Mouse (Mus musculus) embryonic facial prominence, embryonic 10.5 days (tissue): ENCODE measurements at regions not wholly inside any gene's neighbourhood (a gene's known extent, or its start where the extent isn't known, plus 50 kb on each side); places are given as distances from the start of the nearest gene placed in this dataset.

ENCODE experiments used
- DNase-seq: peaks from one replicate; pipeline ENCODE4 v3.0.0-alpha.2; 2017; ENCODE audit warnings: low spot score
- H3K27ac ChIP-seq: fragments of 300-500 bp; sonication (generic); replicated peaks from 2 replicates; pipeline ENCODE4 v1.5.1; 2016; ENCODE audit warnings: mild to moderate bottlenecking
- H3K27me3 ChIP-seq: fragments of 300-500 bp; sonication (generic); replicated peaks from 2 replicates; pipeline ENCODE4 v1.6.1; 2016; ENCODE audit warnings: low read depth, mild to moderate bottlenecking; ENCODE audit not compliant: poor library complexity, severe bottlenecking
- H3K36me3 ChIP-seq: fragments of 300-500 bp; sonication (generic); replicated peaks from 2 replicates; pipeline ENCODE4 v1.6.1; 2016; ENCODE audit warnings: mild to moderate bottlenecking, moderate library complexity
- H3K4me1 ChIP-seq: fragments of 300-500 bp; sonication (generic); 2 replicates; pipeline ENCODE4 v1.6.1; 2016
- H3K4me3 ChIP-seq: fragments of 300-500 bp; sonication (generic); 2 replicates; pipeline ENCODE4 v1.5.1; 2016; ENCODE audit warnings: mild to moderate bottlenecking, moderate library complexity
- H3K9me3 ChIP-seq: fragments of 300-500 bp; sonication (generic); 2 replicates; pipeline ENCODE4 v1.6.1; 2016; ENCODE audit warnings: mild to moderate bottlenecking
- whole genome bisulfite sequencing: fragments of 180-500 bp; shearing (Covaris S2); methylation state at CpG from one replicate; pipeline ENCODE4 v1.1.7; 2016; 5-methylcytosine and 5-hydroxymethylcytosine counted together

- no peaks in the 10 kb centered on the region for H3K9me3 ChIP-seq
- peak overlapping the region; percentile 54 for H3K4me3 ChIP-seq
- peaks cover 55% of the 10 kb centered on the region for H3K4me1 ChIP-seq
- H3K27me3 ChIP-seq = no peaks in the 10 kb centered on the region
- H3K27ac ChIP-seq = peak overlapping the region; percentile 92
- no peaks in the 10 kb centered on the region for H3K36me3 ChIP-seq
- peak; percentile 27 for DNase-seq
- WGBS = 52% methylated on average over 18 of the region's 18 CpGs
These were observed 216.5 kb upstream of the Ubash3b start for GRCm38 (mm10) chr9:41377701-41378626.

DNA sequence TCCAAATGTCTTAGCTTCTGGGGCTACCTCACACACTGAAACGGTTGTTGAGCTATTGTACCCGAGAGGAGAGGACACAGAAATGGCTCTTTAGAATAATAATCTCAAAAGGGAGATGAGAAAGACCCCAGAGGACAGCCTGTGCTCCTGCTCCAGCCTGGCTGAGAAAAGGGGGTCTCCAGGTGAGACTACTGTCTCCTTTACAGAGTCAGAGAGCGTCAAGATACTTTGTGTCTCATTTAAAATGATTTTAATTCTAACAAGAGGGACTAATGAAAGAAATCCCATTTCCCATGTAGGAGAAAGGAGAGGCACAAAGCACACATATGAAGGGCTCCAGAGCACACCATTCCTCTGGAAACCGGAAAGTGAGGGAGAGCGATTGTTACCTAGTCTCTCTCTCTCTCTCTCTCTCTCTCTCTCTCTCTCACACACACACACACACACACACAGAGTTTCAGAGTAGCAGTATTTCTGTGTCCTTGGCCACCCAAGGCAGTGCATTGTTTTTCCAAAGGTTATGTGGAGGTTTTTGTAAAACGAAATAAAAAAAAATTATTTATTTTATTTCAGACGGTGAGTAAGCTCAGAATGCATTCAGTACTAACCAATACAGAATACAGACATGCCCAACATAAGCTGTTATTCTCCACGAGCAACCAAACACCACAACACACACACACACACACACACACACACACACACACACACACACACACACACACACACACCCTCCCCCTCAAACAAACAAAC lies 215.6 kb upstream of the Ubash3b start:
- Histone ChIP-seq H3K27ac (peak overlapping the region; percentile 92), H3K4me1 (peaks cover 55% of the 10 kb centered on the region), H3K4me3 (peak overlapping the region; percentile 54), H3K27me3 (no peaks in the 10 kb centered on the region), H3K9me3 (no peaks in the 10 kb centered on the region), H3K36me3 (no peaks in the 10 kb centered on the region)
- WGBS = 43% methylated on average over 8 of the region's 8 CpGs
- DNase-seq = no peak

DNA sequence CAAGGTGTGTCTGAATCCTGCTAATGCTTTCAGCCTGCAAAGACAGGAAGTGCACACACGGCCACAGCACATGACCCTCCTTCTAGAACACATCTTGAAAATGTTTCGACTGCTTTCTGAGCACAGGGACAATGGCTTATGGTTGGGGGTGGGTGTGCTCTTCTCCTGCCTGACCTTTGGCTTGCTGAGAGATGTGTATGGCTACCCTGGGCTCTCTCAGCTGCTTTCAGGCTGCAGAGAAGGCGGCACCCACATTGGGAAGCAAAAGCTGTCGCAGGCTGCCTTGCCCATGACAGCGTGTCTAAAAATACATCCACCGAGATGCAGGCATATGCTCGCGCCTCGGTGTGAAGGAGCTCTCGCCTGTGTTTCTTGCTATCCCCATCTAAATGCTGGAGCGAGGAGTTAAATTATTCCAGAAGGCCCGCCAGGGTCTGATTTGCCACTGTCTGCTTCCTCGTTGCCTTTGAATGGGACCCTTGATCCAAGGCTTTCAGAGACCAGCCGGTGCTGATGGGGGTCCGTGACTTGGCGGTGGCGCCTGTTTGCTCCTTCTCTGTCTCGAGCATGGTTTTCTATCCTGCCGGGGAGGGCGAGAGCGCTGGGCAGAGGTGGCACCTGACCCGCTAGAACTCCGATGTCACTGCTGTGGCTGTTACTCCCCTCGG lies 214.6 kb upstream of the Ubash3b start:
- WGBS = 9% methylated on average over 24 of the region's 24 CpGs
- peaks cover 55% of the 10 kb centered on the region for H3K4me1 ChIP-seq
- H3K27ac ChIP-seq = peak overlapping the region; percentile 92
- no peaks in the 10 kb centered on the region for H3K36me3 ChIP-seq
- DNase-seq = peak; percentile 58
- no peaks in the 10 kb centered on the region for H3K27me3 ChIP-seq
- H3K9me3 ChIP-seq = no peaks in the 10 kb centered on the region
- peak overlapping the region; percentile 54 for H3K4me3 ChIP-seq

- Histone ChIP-seq H3K4me3 (no peak overlapping the region), H3K36me3 (no peaks in the 10 kb centered on the region), H3K27ac (peak overlapping the region; percentile 80), H3K4me1 (peaks cover 52% of the 10 kb centered on the region), H3K9me3 (no peaks in the 10 kb centered on the region), H3K27me3 (no peaks in the 10 kb centered on the region)
- 57% methylated on average over 14 of the region's 14 CpGs for WGBS
- no peak for DNase-seq
These were observed 213.3 kb upstream of the Ubash3b start for GRCm38 (mm10) chr9:41374591-41375481.

GRCm38 (mm10) chr9:41366405-41366804 lies 204.9 kb upstream of the Ubash3b start:
- H3K27me3 ChIP-seq = peaks cover 6% of the 10 kb centered on the region
- WGBS = 65% methylated on average over 3 of the region's 3 CpGs
- 0 out of 2 replicates have a peak, but pooled peaks cover 2% of the 10 kb centered on the region for H3K36me3 ChIP-seq
- H3K4me1 ChIP-seq = peaks cover 14% of the 10 kb centered on the region
- no peak for DNase-seq
- H3K4me3 ChIP-seq = no peak overlapping the region
- H3K27ac ChIP-seq = no peak overlapping the region
- no peaks in the 10 kb centered on the region for H3K9me3 ChIP-seq

GRCm38 (mm10) chr9:41365251-41365650 lies 203.8 kb upstream of the Ubash3b start:
- 46% methylated on average over 5 of the region's 5 CpGs for WGBS
- DNase-seq = peak; percentile 27
- H3K4me3 ChIP-seq = no peak overlapping the region
- peaks cover 14% of the 10 kb centered on the region for H3K4me1 ChIP-seq
- 0 out of 2 replicates have a peak, but pooled peaks cover 3% of the 10 kb centered on the region for H3K36me3 ChIP-seq
- H3K27me3 ChIP-seq = peaks cover 6% of the 10 kb centered on the region
- H3K27ac ChIP-seq = peak overlapping the region; percentile 55; the same call in 1 of the 2 replicates
- no peaks in the 10 kb centered on the region for H3K9me3 ChIP-seq

DNA sequence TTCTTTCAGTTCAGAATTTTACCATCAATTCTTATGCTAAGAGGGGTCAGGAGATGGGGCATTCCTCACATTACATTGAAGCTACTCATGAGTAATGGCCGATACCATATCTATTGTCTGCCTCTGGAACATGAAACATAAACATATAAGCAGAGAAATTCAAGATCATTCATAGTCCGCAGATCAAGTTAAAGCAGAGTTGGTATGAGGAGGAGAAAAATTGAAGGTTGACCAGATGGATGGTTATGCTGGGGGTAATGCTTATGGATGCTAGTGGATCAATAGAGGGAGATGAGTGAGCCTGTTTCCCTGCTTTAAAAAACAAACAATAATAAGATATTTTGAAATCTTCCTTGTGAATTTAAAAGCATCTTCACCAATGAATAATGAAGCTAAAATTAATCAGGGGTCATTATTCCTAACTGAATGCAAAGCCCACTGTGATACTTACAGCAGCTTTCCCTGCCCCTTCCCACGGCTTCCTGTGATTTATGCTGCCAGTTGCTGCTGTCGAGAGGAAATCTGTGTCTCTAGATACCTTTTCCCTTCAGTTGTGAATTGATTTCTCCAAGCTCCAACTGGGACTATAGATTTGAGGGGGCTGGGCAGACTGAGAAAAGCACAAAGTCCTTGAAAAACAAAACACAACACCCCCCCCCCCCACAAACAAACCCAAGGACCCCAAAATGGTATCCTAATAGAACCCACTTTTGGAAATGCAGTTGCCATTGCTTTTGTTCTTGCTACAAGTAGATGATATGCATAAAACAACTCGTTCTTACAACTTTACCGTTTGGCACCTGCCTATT lies 203.1 kb upstream of the Ubash3b start:
- H3K27ac ChIP-seq = peak overlapping the region; percentile 55
- WGBS = 72% methylated on average over 6 of the region's 6 CpGs
- H3K9me3 ChIP-seq = no peaks in the 10 kb centered on the region
- no peak for DNase-seq
- H3K27me3 ChIP-seq = peaks cover 6% of the 10 kb centered on the region
- 0 out of 2 replicates have a peak, but pooled peaks cover 3% of the 10 kb centered on the region for H3K36me3 ChIP-seq
- no peak overlapping the region for H3K4me3 ChIP-seq
- peaks cover 14% of the 10 kb centered on the region for H3K4me1 ChIP-seq

GRCm38 (mm10) chr9:41360356-41360755 lies 198.9 kb upstream of the Ubash3b start:
- no peaks in the 10 kb centered on the region for H3K9me3 ChIP-seq
- no peak for DNase-seq
- H3K4me3 ChIP-seq = no peak overlapping the region
- WGBS = 84% methylated on average over 5 of the region's 5 CpGs
- no peak overlapping the region for H3K27ac ChIP-seq
- 0 out of 2 replicates have a peak, but pooled peaks cover 3% of the 10 kb centered on the region for H3K36me3 ChIP-seq
- H3K27me3 ChIP-seq = no peaks in the 10 kb centered on the region
- H3K4me1 ChIP-seq = peaks cover 19% of the 10 kb centered on the region

DNA sequence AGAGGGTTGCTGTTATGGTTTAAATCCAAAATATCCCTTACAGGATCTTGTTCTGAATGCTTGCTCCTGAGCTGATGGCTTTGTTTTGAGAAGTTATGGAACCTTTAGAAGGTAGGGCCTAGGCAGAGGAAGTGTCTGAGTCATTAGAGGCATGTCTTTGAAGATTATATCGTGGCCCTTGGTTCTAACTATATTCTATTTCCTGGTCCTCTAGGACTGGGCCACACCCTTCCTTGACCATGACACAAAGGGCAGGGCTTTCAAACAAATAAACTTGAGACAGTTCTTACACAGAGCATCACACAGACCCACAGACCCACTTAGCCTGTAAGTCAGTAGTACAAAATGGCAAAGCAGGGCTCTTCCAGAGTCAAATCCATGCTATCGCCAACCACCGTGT lies 197.8 kb upstream of the Ubash3b start:
- H3K27me3 ChIP-seq = no peaks in the 10 kb centered on the region
- H3K9me3 ChIP-seq = no peaks in the 10 kb centered on the region
- no peak overlapping the region for H3K27ac ChIP-seq
- peaks cover 12% of the 10 kb centered on the region; the same call in 1 of the 2 replicates for H3K4me1 ChIP-seq
- 0 out of 2 replicates have a peak, but pooled peaks cover 3% of the 10 kb centered on the region for H3K36me3 ChIP-seq
- 93% methylated on average over 3 of the region's 3 CpGs for WGBS
- DNase-seq = no peak
- no peak overlapping the region for H3K4me3 ChIP-seq

DNA sequence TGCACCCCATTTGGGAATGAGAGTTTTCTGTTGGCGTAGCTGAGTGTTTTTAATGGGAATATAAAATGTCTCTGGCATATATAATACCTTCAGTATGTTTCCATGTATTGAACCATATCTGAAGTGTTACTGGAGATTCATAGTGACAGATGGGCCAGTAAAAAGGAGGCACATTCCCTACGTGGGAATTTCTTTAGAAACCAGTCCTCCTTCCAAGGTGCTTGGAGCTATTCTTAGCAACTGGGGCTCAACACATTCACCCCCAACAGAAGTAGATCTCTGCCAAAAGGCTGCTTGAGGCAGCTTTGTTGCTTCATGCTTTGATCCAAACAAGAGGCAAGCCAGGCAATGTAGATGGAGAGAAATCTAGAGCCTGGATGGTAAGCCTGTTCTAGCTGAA lies 183.8 kb upstream of the Ubash3b start:
- no peaks in the 10 kb centered on the region for H3K4me1 ChIP-seq
- H3K4me3 ChIP-seq = no peak overlapping the region
- 75% methylated on average over 2 of the region's 2 CpGs for WGBS
- H3K9me3 ChIP-seq = no peaks in the 10 kb centered on the region
- H3K27ac ChIP-seq = no peak overlapping the region
- no peak for DNase-seq
- no peaks in the 10 kb centered on the region for H3K36me3 ChIP-seq
- no peaks in the 10 kb centered on the region for H3K27me3 ChIP-seq

DNA sequence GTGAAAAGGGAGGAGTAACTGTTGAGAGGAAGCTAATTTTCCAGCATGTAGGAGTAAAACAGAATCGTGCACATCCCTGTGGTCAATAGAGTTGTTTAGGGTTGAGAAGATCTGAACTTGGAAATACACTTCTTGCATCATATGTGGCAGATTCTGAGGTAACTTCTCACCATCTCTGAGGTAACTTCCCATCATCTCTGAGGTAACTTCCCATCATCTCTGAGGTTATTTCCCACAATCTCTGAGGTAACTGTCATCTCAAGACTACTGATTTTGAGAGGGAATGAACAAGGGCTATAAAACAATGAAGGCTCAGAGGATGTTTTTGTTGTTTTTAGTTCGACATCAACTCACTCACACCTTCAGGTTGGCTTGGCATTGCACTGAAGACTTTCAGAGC lies 175.9 kb upstream of the Ubash3b start:
- 92% methylated on average over 2 of the region's 2 CpGs for WGBS
- no peak for DNase-seq
- no peaks in the 10 kb centered on the region for H3K9me3 ChIP-seq
- H3K27ac ChIP-seq = no peak overlapping the region
- H3K27me3 ChIP-seq = no peaks in the 10 kb centered on the region
- peaks cover 24% of the 10 kb centered on the region for H3K4me1 ChIP-seq
- no peaks in the 10 kb centered on the region for H3K36me3 ChIP-seq
- H3K4me3 ChIP-seq = no peak overlapping the region
